Mouse (Mus musculus) kidney, adult 2 months (tissue): ENCODE data around the gene Clasp2. TPM values are rescaled to one million over a fixed set of nuclear protein-coding genes. Genes with fewer than 3 reads are reported as not detected.
"Not testable (repeated sequence)": the region's sequence is repeated elsewhere in the genome, so short reads cannot be mapped to it uniquely, and the experiment has no call there.

Experiments
- DNase-seq: peaks from one replicate; pipeline ENCODE4 v3.0.0; 2021
- H3K27ac ChIP-seq: fragments of 200-500 bp; 2 replicates; pipeline ENCODE4 v1.5.1; 2012; ENCODE audit warnings: low read depth, low read length, control low read depth, inconsistent platforms; ENCODE audit not compliant: insufficient read depth
- H3K27me3 ChIP-seq: fragments of 200-500 bp; replicated peaks from 2 replicates; pipeline ENCODE4 v1.6.1; 2012; ENCODE audit warnings: mild to moderate bottlenecking, moderate library complexity, low read length, inconsistent platforms; ENCODE audit not compliant: control insufficient read depth, insufficient read depth
- H3K36me3 ChIP-seq: fragments of 200-500 bp; 2 replicates; pipeline ENCODE4 v1.6.1; 2012; ENCODE audit warnings: mild to moderate bottlenecking, moderate library complexity, low read length, inconsistent platforms; ENCODE audit not compliant: control insufficient read depth, insufficient read depth
- H3K4me1 ChIP-seq: fragments of 200-500 bp; 2 replicates; pipeline ENCODE4 v1.6.1; 2011; ENCODE audit warnings: low read length; ENCODE audit not compliant: control insufficient read depth, insufficient read depth
- H3K4me3 ChIP-seq: fragments of 200-500 bp; 2 replicates; pipeline ENCODE4 v1.5.1; 2011; ENCODE audit warnings: mild to moderate bottlenecking, low read depth, low read length, control low read depth; ENCODE audit not compliant: insufficient read depth
- CTCF ChIP-seq: fragments of 200-500 bp; conservative IDR thresholded peaks from 2 replicates; pipeline ENCODE4 v1.5.1; 2011; ENCODE audit warnings: low read depth, mild to moderate bottlenecking, control low read depth, low read length, moderate library complexity, mixed read lengths; ENCODE audit not compliant: insufficient read depth, insufficient read length
- POLR2A ChIP-seq: fragments of 200-500 bp; IDR thresholded peaks from one replicate; pipeline ENCODE4 v1.6.1; 2011; ENCODE audit warnings: low read depth, low read length, control low read depth
- WGBS: fragments of 180-500 bp; shearing (Covaris S2); methylation state at CpG from one replicate; pipeline ENCODE4 v1.1.7; 2018; 5-methylcytosine and 5-hydroxymethylcytosine counted together
- polyA plus RNA-seq: library from polyadenylated mRNA; depleted of rRNA; stranded (reverse); fragments of >200 nt; gene quantifications from 2 replicates; pipeline ENCODE4 v1.2.3, GENCODE M21; 2012

The Clasp2 gene
- polyA plus RNA-seq, 1 experiment = 9.1 TPM

- peaks cover 12% of the 10 kb centered on the region for H3K36me3 ChIP-seq
- no peak for DNase-seq
- no peak overlapping the region for H3K27ac ChIP-seq
Measured at GRCm38 (mm10) chr9:113903136-113903535, 161.9 kb downstream of the Clasp2 start.

GRCm38 (mm10) chr9:113904315-113904714, 163.0 kb downstream of the Clasp2 start:
- WGBS = 97% methylated on average over 6 of the region's 6 CpGs
- H3K27me3 ChIP-seq, H3K27ac ChIP-seq, H3K4me1 ChIP-seq, H3K4me3 ChIP-seq: not testable (repeated sequence)
- peaks cover 14% of the 10 kb centered on the region for H3K36me3 ChIP-seq
- DNase-seq = peak; percentile 5

More at GRCm38 (mm10) chr9:113903136-113903535, 161.9 kb downstream of the Clasp2 start:
- TF ChIP-seq CTCF (no peak), POLR2A (no peak)
- no peak overlapping the region for H3K4me3 ChIP-seq
- WGBS = 67% methylated on average over 4 of the region's 4 CpGs
- no peaks in the 10 kb centered on the region for H3K4me1 ChIP-seq
- H3K27me3 ChIP-seq = no peaks in the 10 kb centered on the region

- Histone ChIP-seq H3K27me3 (no peaks in the 10 kb centered on the region), H3K4me3 (no peak overlapping the region), H3K4me1 (no peaks in the 10 kb centered on the region), H3K36me3 (peaks cover 2% of the 10 kb centered on the region; the same call in 1 of the 2 replicates), H3K27ac (no peak overlapping the region)
- TF ChIP-seq CTCF (no peak), POLR2A (no peak)
- no peak for DNase-seq
- WGBS = 92% methylated on average over 5 of the region's 5 CpGs
Measured at GRCm38 (mm10) chr9:113915789-113916188, 174.5 kb downstream of the Clasp2 start.

- Histone ChIP-seq H3K27me3 (no peaks in the 10 kb centered on the region), H3K36me3 (no peaks in the 10 kb centered on the region), H3K4me1 (no peaks in the 10 kb centered on the region), H3K4me3 (no peak overlapping the region), H3K27ac (no peak overlapping the region)
- DNase-seq = no peak
- TF ChIP-seq CTCF (no peak), POLR2A (no peak)
- 89% methylated on average over 5 of the region's 5 CpGs for WGBS
Measured at GRCm38 (mm10) chr9:113922677-113923076, 181.4 kb downstream of the Clasp2 start.

- H3K27me3 ChIP-seq = no peaks in the 10 kb centered on the region
- no peak for TF ChIP-seq POLR2A
- no peak for TF ChIP-seq CTCF
- 90% methylated on average over 5 of the region's 5 CpGs for WGBS
- no peak for DNase-seq
- H3K4me1 ChIP-seq = no peaks in the 10 kb centered on the region
- no peak overlapping the region for H3K4me3 ChIP-seq
- H3K27ac ChIP-seq = no peak overlapping the region
- H3K36me3 ChIP-seq = no peaks in the 10 kb centered on the region
Measured at GRCm38 (mm10) chr9:113924883-113925282, 183.6 kb downstream of the Clasp2 start.

GRCm38 (mm10) chr9:113928591-113928990, 187.3 kb downstream of the Clasp2 start:
- Histone ChIP-seq H3K27me3 (no peaks in the 10 kb centered on the region), H3K4me1 (peaks cover 8% of the 10 kb centered on the region; the same call in 1 of the 2 replicates), H3K4me3 (no peak overlapping the region), H3K27ac (no peak overlapping the region), H3K36me3 (no peaks in the 10 kb centered on the region)
- peak; percentile 19 for DNase-seq
- TF ChIP-seq POLR2A (no peak), CTCF (no peak)
- WGBS = 81% methylated on average over 4 of the region's 4 CpGs

- no peak overlapping the region for H3K27ac ChIP-seq
- H3K4me1 ChIP-seq = peaks cover 9% of the 10 kb centered on the region; the same call in 1 of the 2 replicates
- no peak for TF ChIP-seq CTCF
- TF ChIP-seq POLR2A = no peak
- H3K36me3 ChIP-seq = no peaks in the 10 kb centered on the region
- DNase-seq = no peak
- H3K4me3 ChIP-seq = no peak overlapping the region
- no peaks in the 10 kb centered on the region for H3K27me3 ChIP-seq
- WGBS = 74% methylated on average over 1 of the region's 1 CpGs
Measured at GRCm38 (mm10) chr9:113929676-113930075, 188.4 kb downstream of the Clasp2 start.

- no peak for TF ChIP-seq POLR2A
- TF ChIP-seq CTCF = no peak
- H3K27ac ChIP-seq = peak within 1 kb of the TSS; percentile 93
- peak; percentile 99 for DNase-seq
- H3K4me3 ChIP-seq = peak within 1 kb of the TSS; percentile 98
- H3K4me1 ChIP-seq = peaks cover 13% of the 10 kb centered on the region; the same call in 1 of the 2 replicates
- no peaks in the 10 kb centered on the region for H3K27me3 ChIP-seq
- 2% methylated on average over 65 of the region's 86 CpGs for WGBS
- H3K36me3 ChIP-seq = no peaks in the 10 kb centered on the region
Measured at GRCm38 (mm10) chr9:113930534-113931374, 189.5 kb downstream of the Clasp2 start, which contains the start of gene Ubp1. TSS of gene Ubp1 (plus strand) at chr9:113930934.
